Comparison of ENCODE assay signal across 9 mouse cellular contexts in the genomic region with DNA sequence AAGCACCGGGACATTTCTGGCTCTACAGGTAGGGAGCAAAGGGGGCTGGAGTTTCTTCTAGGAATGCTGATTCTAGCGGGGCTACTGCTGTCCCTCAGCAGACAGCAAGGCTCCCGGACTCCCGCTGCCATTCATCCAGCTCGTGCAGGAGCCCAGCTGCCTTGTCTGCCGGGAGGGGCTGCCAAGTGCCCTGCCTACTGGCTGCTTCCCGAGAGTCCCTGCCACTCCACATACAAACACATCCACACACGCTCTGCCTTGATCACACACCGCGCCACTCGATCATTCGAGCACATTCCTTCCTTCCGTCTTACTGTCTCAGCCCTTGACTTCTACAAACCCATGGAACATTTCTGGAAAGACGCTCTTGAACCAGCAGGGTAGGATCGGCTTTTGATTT.
DNase-seq lines count a peak whose midpoint lies in the region; ATAC-seq lines count a peak whose summit lies in the region.
"Had no signal": no experiment of that assay in that cellular context is flagged by ENCODE, and none has a peak within 500 bp of the region (broad histone marks: within the 10 kb centered on the region; RNA-seq: fewer than 3 reads in every experiment).

No protein-coding gene starts in this region.

- no peak for ATAC-seq in limb, embryonic 15.5 days (ENCODE audit: insufficient number of reproducible peaks, low FRiP score, low TSS enrichment, low read depth)
- ATAC-seq in neural tube, embryonic 11.5 days (ENCODE audit: insufficient read depth, low FRiP score, low TSS enrichment): no peak

- H3K4me3 ChIP-seq in limb, embryonic 15.5 days: peak overlapping the region; percentile 35
- H3K4me3 ChIP-seq in neural tube, embryonic 11.5 days (ENCODE audit: low read depth, low read length): peak overlapping the region; percentile 18

- H3K36me3 ChIP-seq in limb, embryonic 15.5 days: no peaks in the 10 kb centered on the region
- H3K36me3 ChIP-seq in neural tube, embryonic 11.5 days (ENCODE audit: control insufficient read depth, insufficient read depth, low read length): no peaks in the 10 kb centered on the region

- no peaks in the 10 kb centered on the region for H3K9me3 ChIP-seq in limb, embryonic 15.5 days
- no peaks in the 10 kb centered on the region for H3K9me3 ChIP-seq in neural tube, embryonic 11.5 days (ENCODE audit: control insufficient read depth, low read length)

- peak overlapping the region; percentile 59 for H3K4me2 ChIP-seq in limb, embryonic 15.5 days
- peak overlapping the region; percentile 42 for H3K4me2 ChIP-seq in neural tube, embryonic 11.5 days (ENCODE audit: low read depth)

- 2% methylated on average over 15 of the region's 15 CpGs for WGBS in limb, embryonic 15.5 days
- 5% methylated on average over 15 of the region's 15 CpGs for WGBS in neural tube, embryonic 11.5 days

- H3K4me1 ChIP-seq in limb, embryonic 15.5 days: peaks cover 20% of the 10 kb centered on the region
- H3K4me1 ChIP-seq in neural tube, embryonic 11.5 days (ENCODE audit: control insufficient read depth, insufficient read depth, low read length): no peaks in the 10 kb centered on the region

- peak; percentile 26 for DNase-seq in ZHBTc4 (ENCODE audit: low read depth, low spot score)
- peak; percentile 72 to 84 for DNase-seq in cerebellum, postnatal 10 days
- peak; percentile 60 to 74 for DNase-seq in gastrocnemius, adult 8-10 months (ENCODE audit: low spot score in 2 of 2)
- peak; percentile 26 for DNase-seq in kidney, adult 18-20 months
- peak; percentile 37 for DNase-seq in neural tube, embryonic 11.5 days (ENCODE audit: low spot score)
- peak; percentile 28 for DNase-seq in testis, postnatal 14 days (ENCODE audit: low spot score)
- no peak for DNase-seq in thymus, postnatal 14 days

- H3K27ac ChIP-seq in limb, embryonic 15.5 days: no peak overlapping the region
- H3K27ac ChIP-seq in neural tube, embryonic 11.5 days (ENCODE audit: low read depth, low read length): no peak overlapping the region
- H3K27ac ChIP-seq: liver, embryonic 14.5 days had no signal

- no peak overlapping the region for H3K9ac ChIP-seq in limb, embryonic 15.5 days
- H3K9ac ChIP-seq in neural tube, embryonic 11.5 days (ENCODE audit: low read length): no peak overlapping the region; the same call in 1 of the 2 replicates
- H3K9ac ChIP-seq: liver, embryonic 14.5 days had no signal

- H3K27me3 ChIP-seq in limb, embryonic 15.5 days: peaks cover 34% of the 10 kb centered on the region
- peaks cover 24% of the 10 kb centered on the region for H3K27me3 ChIP-seq in neural tube, embryonic 11.5 days (ENCODE audit: control insufficient read depth, insufficient read depth, low read length)
